Mouse (Mus musculus) embryonic facial prominence, embryonic 11.5 days (tissue): Measurements from ENCODE around the gene Prss48. TPM values are rescaled to one million over a fixed set of nuclear protein-coding genes. Genes with fewer than 3 reads are reported as not detected.
"Not testable (repeated sequence)": the region's sequence is repeated elsewhere in the genome, so short reads cannot be mapped to it uniquely, and the experiment has no call there.

ENCODE experiments used
- ATAC-seq: fragments of 200-750 bp; cut with Nextera tagmentation; replicated peaks from 2 replicates; pipeline ENCODE4 v1.8.0; 2017; ENCODE audit warnings: low read depth; ENCODE audit not compliant: insufficient number of reproducible peaks, low FRiP score, low TSS enrichment
- DNase-seq: peaks from one replicate; pipeline ENCODE4 v3.0.0-alpha.2; 2015; ENCODE audit warnings: low spot score
- H3K27ac ChIP-seq: fragments of 300-500 bp; sonication (generic); replicated peaks from 2 replicates; pipeline ENCODE4 v1.5.1; 2014; ENCODE audit warnings: mild to moderate bottlenecking, low read depth, low read length, control low read depth
- H3K27me3 ChIP-seq: fragments of 300-500 bp; sonication (generic); 2 replicates; pipeline ENCODE4 v1.6.1; 2014; ENCODE audit warnings: mild to moderate bottlenecking, low read length, moderate library complexity, mixed read lengths; ENCODE audit not compliant: control insufficient read depth, insufficient read depth
- H3K36me3 ChIP-seq: fragments of 300-500 bp; sonication (generic); replicated peaks from 2 replicates; pipeline ENCODE4 v1.6.1; 2014; ENCODE audit warnings: low read depth, mild to moderate bottlenecking, low read length, moderate library complexity, mixed read lengths; ENCODE audit not compliant: control insufficient read depth, insufficient read depth
- H3K4me1 ChIP-seq: fragments of 300-500 bp; sonication (generic); 2 replicates; pipeline ENCODE4 v1.6.1; 2014; ENCODE audit warnings: low read length, mixed read lengths; ENCODE audit not compliant: control insufficient read depth, insufficient read depth
- H3K4me2 ChIP-seq: fragments of 300-500 bp; sonication (generic); 2 replicates; pipeline ENCODE4 v1.6.1; 2014; ENCODE audit warnings: low read depth, mild to moderate bottlenecking, control low read depth, low read length, moderate library complexity
- H3K4me3 ChIP-seq: fragments of 300-500 bp; sonication (generic); 2 replicates; pipeline ENCODE4 v1.5.1; 2014; ENCODE audit warnings: low read depth, low read length, control low read depth
- H3K9ac ChIP-seq: fragments of 300-500 bp; sonication (generic); replicated peaks from 2 replicates; pipeline ENCODE4 v1.6.1; 2014; ENCODE audit warnings: mild to moderate bottlenecking, control low read depth, low read length
- H3K9me3 ChIP-seq: fragments of 300-500 bp; sonication (generic); replicated peaks from 2 replicates; pipeline ENCODE4 v1.6.1; 2016; ENCODE audit warnings: mild to moderate bottlenecking, low read length, inconsistent platforms, mixed read lengths; ENCODE audit not compliant: control insufficient read depth
- WGBS: fragments of 180-500 bp; shearing (Covaris S2); extraction: QIAGEN DNeasy Blood & Tissue Kit; methylation state at CpG from one replicate; pipeline ENCODE4 v1.1.7; 2014; 5-methylcytosine and 5-hydroxymethylcytosine counted together
- polyA plus RNA-seq: library from polyadenylated mRNA; unstranded; fragments of >200 nt; fragmentation: Nextera tagmentation; extraction: Ambion mirVana; gene quantifications from 2 replicates; pipeline ENCODE4 v1.2.1, GENCODE M21; 2014

Gene Prss48
- polyA plus RNA-seq, 1 experiment from 2014 or later = not detected

DNA sequence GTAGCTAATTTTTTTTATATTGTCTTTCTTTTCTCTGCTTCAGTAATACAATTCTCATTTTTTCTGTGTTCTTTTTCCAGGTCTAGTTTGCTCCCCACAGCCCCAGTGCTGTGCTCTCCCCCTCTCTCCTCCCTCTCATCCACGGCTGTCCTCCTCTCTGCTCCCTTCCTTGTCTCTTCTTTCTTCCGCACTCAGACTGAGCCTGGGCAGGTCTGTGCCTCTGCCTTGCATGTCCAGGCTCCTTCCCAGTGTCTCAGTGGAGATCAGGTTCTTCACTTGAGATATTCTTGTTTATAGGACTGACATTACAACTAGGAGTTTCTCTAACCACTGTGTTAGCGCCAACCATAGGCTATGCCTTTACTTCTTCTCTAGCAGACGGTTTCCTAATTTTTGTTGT, 7.6 kb downstream of the Prss48 start:
- Histone ChIP-seq H3K4me2 (no peak overlapping the region), H3K36me3 (no peaks in the 10 kb centered on the region), H3K27me3 (no peaks in the 10 kb centered on the region), H3K9ac (no peak overlapping the region), H3K27ac (no peak overlapping the region), H3K4me3 (no peak overlapping the region), H3K4me1 (no peaks in the 10 kb centered on the region), H3K9me3 (no peaks in the 10 kb centered on the region)
- ATAC-seq (no peak), DNase-seq (no peak)
- WGBS = 77% methylated on average over 4 of the region's 4 CpGs

DNA sequence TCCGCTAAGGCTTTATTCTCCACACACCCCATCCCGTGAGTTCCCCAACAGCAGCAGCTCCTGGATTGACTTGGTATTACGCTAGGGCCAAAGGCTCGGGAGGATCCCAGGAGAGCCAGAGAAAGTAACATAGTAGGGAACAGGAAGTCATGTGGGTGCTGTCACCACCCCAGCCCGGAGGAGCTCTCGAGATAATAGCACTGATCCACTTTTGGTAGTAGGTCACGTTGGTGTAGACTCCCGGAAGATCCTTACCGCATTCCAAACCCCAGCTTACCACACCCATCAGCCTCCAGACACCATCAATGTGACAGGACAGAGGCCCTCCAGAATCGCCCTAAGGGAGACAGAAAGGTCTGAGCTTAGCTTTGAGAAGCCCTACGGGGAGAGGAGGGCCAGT, 8.5 kb downstream of the Prss48 start:
- DNase-seq (no peak), ATAC-seq (no peak)
- no peak overlapping the region for H3K27ac ChIP-seq
- no peaks in the 10 kb centered on the region for H3K27me3 ChIP-seq
- no peak overlapping the region for H3K9ac ChIP-seq
- no peak overlapping the region for H3K4me2 ChIP-seq
- H3K36me3 ChIP-seq = no peaks in the 10 kb centered on the region
- WGBS = 71% methylated on average over 11 of the region's 11 CpGs
- no peak overlapping the region for H3K4me3 ChIP-seq
- no peaks in the 10 kb centered on the region for H3K9me3 ChIP-seq
- no peaks in the 10 kb centered on the region for H3K4me1 ChIP-seq

DNA sequence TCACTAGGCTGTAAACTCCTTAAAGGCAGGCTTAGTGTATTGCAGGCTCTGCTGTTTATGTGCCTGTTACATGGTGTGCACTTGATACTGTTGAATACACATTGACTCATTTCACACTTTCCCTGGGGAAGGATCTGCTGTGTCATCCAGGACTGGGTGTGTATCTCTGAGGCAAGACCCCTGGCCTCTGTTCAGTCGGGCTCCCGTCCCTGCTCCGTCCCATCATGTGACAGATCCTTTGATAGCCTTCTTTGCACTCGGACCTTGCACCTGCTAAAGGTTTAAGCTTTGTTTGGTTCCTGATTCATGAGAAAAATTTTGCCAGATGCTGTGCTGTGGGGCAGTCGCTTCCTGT, 10.5 kb downstream of the Prss48 start:
- Histone ChIP-seq H3K4me1 (no peaks in the 10 kb centered on the region), H3K27me3 (no peaks in the 10 kb centered on the region), H3K4me2 (no peak overlapping the region), H3K27ac (no peak overlapping the region), H3K4me3 (no peak overlapping the region), H3K9ac (no peak overlapping the region), H3K9me3 (no peaks in the 10 kb centered on the region), H3K36me3 (no peaks in the 10 kb centered on the region)
- DNase-seq (no peak), ATAC-seq (no peak)
- WGBS = 57% methylated on average over 5 of the region's 5 CpGs

- no peak overlapping the region for H3K9ac ChIP-seq
- H3K4me3 ChIP-seq = no peak overlapping the region
- H3K27me3 ChIP-seq = no peaks in the 10 kb centered on the region
- no peaks in the 10 kb centered on the region for H3K36me3 ChIP-seq
- no peak overlapping the region for H3K4me2 ChIP-seq
- H3K9me3 ChIP-seq = no peaks in the 10 kb centered on the region
- DNase-seq (no peak), ATAC-seq (no peak)
- no peaks in the 10 kb centered on the region for H3K4me1 ChIP-seq
- H3K27ac ChIP-seq = no peak overlapping the region
- WGBS = 81% methylated on average over 6 of the region's 6 CpGs
Measured at GRCm38 (mm10) chr3:85991140-85991801, 11.0 kb downstream of the Prss48 start.

DNA sequence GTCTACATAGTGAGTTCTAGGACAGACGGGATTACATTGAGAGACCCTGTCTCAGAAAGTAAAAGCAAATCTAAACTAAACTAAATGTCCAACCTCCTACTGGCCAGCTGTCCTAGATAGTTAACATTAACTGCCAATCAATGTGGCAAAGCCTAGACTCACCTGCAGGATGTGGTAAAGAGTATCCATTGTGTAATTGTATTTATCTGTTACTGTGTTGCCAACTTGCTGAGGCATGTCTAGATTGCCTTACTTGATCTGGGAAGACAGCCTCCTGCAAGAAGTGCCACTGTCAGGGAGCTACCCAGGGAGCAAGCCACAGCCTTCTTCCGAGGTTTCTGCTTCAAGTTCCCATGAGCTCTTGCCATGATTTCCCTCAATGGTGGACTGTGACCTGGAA, 15.1 kb downstream of the Prss48 start:
- no peak overlapping the region for H3K27ac ChIP-seq
- no peaks in the 10 kb centered on the region for H3K9me3 ChIP-seq
- 81% methylated on average over 2 of the region's 2 CpGs for WGBS
- no peak overlapping the region for H3K4me3 ChIP-seq
- DNase-seq (no peak), ATAC-seq (no peak)
- no peak overlapping the region for H3K9ac ChIP-seq
- H3K27me3 ChIP-seq = no peaks in the 10 kb centered on the region
- no peaks in the 10 kb centered on the region for H3K4me1 ChIP-seq
- H3K36me3 ChIP-seq = no peaks in the 10 kb centered on the region
- no peak overlapping the region for H3K4me2 ChIP-seq

DNA sequence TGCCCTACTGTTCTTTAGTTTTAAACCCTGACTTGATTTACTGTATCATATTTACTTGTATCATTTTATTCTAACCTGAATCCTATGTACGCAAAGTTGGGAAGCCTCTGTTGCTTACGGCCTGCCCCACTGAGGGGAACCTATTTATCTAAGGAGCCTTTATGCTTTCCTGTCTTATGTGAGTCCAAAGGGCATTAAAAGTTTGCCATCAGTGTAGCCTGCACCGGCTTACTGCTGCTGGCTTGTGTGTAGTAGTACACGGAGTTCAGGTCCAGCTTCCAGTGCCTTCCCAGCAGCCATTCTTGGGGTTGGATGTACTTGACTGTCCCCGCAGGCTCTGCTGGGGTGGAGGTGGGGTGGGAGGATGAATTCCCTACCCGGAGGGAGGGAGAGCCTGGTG, 17.8 kb downstream of the Prss48 start:
- 87% methylated on average over 6 of the region's 6 CpGs for WGBS
- Histone ChIP-seq H3K27ac (no peak overlapping the region), H3K9me3 (no peaks in the 10 kb centered on the region), H3K4me1 (no peaks in the 10 kb centered on the region), H3K36me3 (no peaks in the 10 kb centered on the region), H3K4me2 (no peak overlapping the region), H3K4me3 (no peak overlapping the region), H3K27me3 (no peaks in the 10 kb centered on the region), H3K9ac (no peak overlapping the region)
- DNase-seq (no peak), ATAC-seq (no peak)

- H3K9ac ChIP-seq, DNase-seq, H3K9me3 ChIP-seq, H3K27me3 ChIP-seq, H3K27ac ChIP-seq, H3K4me1 ChIP-seq, H3K36me3 ChIP-seq, ATAC-seq, H3K4me2 ChIP-seq, H3K4me3 ChIP-seq: not testable (repeated sequence)
- 79% methylated on average over 2 of the region's 3 CpGs for WGBS
Measured at GRCm38 (mm10) chr3:85981761-85982160, 20.5 kb downstream of the Prss48 start.

GRCm38 (mm10) chr3:85980036-85980435, 22.3 kb downstream of the Prss48 start:
- Histone ChIP-seq H3K9me3 (no peaks in the 10 kb centered on the region), H3K4me3 (no peak overlapping the region), H3K4me2 (no peak overlapping the region), H3K4me1 (no peaks in the 10 kb centered on the region), H3K9ac (no peak overlapping the region), H3K27ac (no peak overlapping the region), H3K36me3 (no peaks in the 10 kb centered on the region), H3K27me3 (no peaks in the 10 kb centered on the region)
- 92% methylated on average over 4 of the region's 4 CpGs for WGBS
- DNase-seq (no peak), ATAC-seq (no peak)
